Mouse (Mus musculus) lung, adult 2 months (tissue): ENCODE data around the gene Styx.

Experiments
- CTCF ChIP-seq: fragments of 200-500 bp; IDR thresholded peaks from 2 replicates; pipeline ENCODE4 v1.5.1; 2011; ENCODE audit warnings: mild to moderate bottlenecking, low read length, control low read depth; ENCODE audit not compliant: insufficient read depth
- POLR2A ChIP-seq: fragments of 200-500 bp; IDR thresholded peaks from 2 replicates; pipeline ENCODE4 v1.6.1; 2011; ENCODE audit warnings: low read depth, mild to moderate bottlenecking, control low read depth, low read length, borderline replicate concordance; ENCODE audit errors: extremely low read depth

DNA sequence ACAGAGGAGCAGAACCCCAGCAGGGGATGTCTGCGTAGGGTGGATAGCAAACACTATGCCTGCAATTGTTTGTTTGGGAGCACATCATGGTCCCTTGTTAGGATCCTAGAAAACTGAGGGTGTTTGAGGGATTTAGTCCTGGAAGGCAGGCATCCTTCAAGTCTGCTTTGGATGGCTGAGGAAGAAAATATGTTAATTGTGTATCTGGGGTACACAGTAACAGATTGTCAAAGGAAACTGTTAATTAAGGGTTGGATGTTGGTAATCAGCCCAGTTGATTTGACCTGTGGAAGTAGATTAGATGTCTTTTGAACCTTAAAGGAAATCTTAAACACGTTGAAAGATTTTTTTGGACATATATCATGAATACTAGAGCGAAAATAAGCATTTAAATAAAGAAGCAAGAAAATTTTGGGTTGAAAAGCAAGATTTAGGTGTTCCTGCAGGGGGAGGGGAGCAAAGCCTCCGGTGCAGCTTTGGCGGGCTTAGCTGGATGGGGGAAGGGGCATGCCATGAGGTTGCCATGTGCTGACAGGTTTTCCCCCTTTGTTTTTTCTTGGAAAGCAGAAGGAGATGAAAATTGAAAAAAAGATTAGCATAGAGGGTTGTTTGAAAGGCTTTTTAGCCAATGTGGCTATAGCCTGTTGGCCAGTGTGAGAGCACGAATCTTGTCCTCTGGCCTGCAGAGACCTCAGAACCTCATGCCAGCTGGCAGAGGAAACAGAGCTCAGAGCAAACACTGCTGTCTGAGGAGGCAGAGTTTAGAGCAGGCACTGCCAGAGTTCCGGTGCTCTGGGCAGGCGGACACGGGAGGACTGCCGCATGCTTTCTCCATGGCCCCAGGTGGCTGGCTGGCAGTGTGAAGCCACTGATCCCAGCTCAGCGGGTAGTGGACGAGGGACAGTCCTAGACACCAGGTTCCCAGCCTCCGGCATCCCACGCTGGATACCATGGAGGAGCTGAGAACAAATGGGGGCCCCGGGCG lies 13.6 kb downstream of the Styx start:
- TF ChIP-seq POLR2A (no peak), CTCF (no peak)
